Mouse (Mus musculus) myocyte (in vitro differentiated cells): ENCODE measurements at regions not wholly inside any gene's neighbourhood (a gene's known extent, or its start where the extent isn't known, plus 50 kb on each side); places are given as distances from the start of the nearest gene placed in this dataset.

Experiments used
- MAX ChIP-seq: IDR thresholded peaks from one replicate; pipeline ENCODE4 v1.6.1; 2011; ENCODE audit warnings: low read depth, mild to moderate bottlenecking, control low read depth
- MYOD1 ChIP-seq, 3 experiments: IDR thresholded peaks; one replicate each; pipeline ENCODE4 v1.6.1; 2011; ENCODE audit warnings: control low read depth in 2 of 3, low read depth in 2 of 3, mild to moderate bottlenecking in 2 of 3, moderate library complexity in 1 of 3; ENCODE audit not compliant: insufficient read length in 2 of 3, control insufficient read depth in 1 of 3
- POLR2A ChIP-seq: IDR thresholded peaks from one replicate; pipeline ENCODE4 v1.6.1; 2011; ENCODE audit warnings: low read depth, mild to moderate bottlenecking, control low read depth, moderate library complexity; ENCODE audit not compliant: insufficient read length
- USF1 ChIP-seq: IDR thresholded peaks from one replicate; pipeline ENCODE4 v1.6.1; 2011; ENCODE audit warnings: low read depth, mild to moderate bottlenecking, control low read depth, moderate library complexity

- TF ChIP-seq POLR2A (no peak), MYOD1 (IDR thresholded peaks at IDR 0.05; ENCODE audit: control insufficient read depth in 1 of 3, insufficient read length in 2 of 3, low read depth in 2 of 3) (no peak), MAX (no peak), USF1 (no peak)
These were observed 302.2 kb downstream of the Ostf1 start for GRCm38 (mm10) chr19:18329421-18329820.
